Mouse (Mus musculus) G1E (cell line): Measurements from ENCODE around the gene 4930455H04Rik.

ENCODE experiments used
- CTCF ChIP-seq: IDR thresholded peaks from 2 replicates; pipeline ENCODE4 v1.5.1; 2012; ENCODE audit warnings: low read depth, low read length, inconsistent platforms, mixed read lengths
- GATA1 ChIP-seq: IDR thresholded peaks from 2 replicates; pipeline ENCODE4 v1.6.1; 2012; ENCODE audit warnings: borderline replicate concordance, low read length, inconsistent platforms, mixed read lengths
- GATA2 ChIP-seq: IDR thresholded peaks from 2 replicates; pipeline ENCODE4 v1.6.1; 2012; ENCODE audit warnings: low read depth, low read length, inconsistent platforms, borderline replicate concordance

DNA sequence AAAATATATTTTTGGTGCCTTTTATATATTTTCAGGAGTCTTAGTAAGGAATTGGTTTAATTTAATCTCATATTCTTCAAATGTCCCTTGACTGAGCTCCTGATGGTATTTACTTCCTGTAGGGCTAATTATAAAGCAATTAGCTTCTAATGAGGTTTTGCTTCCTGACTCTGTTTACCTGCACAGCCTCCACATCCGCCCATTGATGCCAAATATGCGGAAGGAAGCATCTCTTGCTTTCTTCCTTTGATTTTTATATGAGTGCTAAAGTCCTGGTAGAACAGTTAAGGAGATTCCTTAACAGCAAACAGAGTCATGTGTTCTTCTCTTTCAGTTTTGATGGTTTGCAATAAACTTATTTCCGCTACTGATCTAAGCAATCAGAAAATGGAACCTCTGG is 52.3 kb downstream of the 4930455H04Rik start:
- TF ChIP-seq CTCF: no peak
- TF ChIP-seq GATA2: no peak
- no peak for TF ChIP-seq GATA1
